Mouse (Mus musculus): ENCODE results near the gene Arhgef25. TPM values are rescaled to one million over a fixed set of nuclear protein-coding genes. Genes with fewer than 3 reads are reported as not detected.
A peak's percentile ranks its signal among the peaks of the same experiment; 100 is the strongest.
"Not testable (repeated sequence)": the region's sequence is repeated elsewhere in the genome, so short reads cannot be mapped to it uniquely, and the experiment has no call there.

Arhgef25 gene
- polyA plus RNA-seq, 1 experiment, result 5.6 TPM

DNA sequence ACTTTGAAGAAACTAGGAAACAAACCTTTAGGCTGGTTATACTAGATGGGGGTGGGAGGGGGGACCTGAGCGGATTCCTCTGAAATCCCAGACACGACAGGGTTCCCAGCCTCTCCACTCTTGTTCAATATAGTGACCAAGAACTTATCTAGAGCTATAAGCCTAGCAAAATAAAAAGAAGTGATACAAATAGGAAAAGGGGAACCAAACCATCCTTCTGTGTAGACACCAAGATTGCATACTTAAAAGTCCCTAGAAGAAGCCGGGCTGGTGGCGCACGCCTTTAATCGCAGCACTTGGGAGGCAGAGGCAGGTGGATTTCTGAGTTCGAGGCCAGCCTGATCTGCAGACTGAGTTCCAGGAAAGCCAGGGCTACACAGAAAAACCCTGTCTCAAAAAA lies 36.6 kb downstream of the Arhgef25 start:
- no peaks in the 10 kb centered on the region for H3K27me3 ChIP-seq (ENCODE audit: control insufficient read depth, insufficient read depth, low read length)
- no peaks in the 10 kb centered on the region for H3K36me3 ChIP-seq (ENCODE audit: control insufficient read depth, insufficient read depth, low read length)
- no peak for TF ChIP-seq CTCF (IDR thresholded peaks at IDR 0.05; ENCODE audit: borderline replicate concordance, control insufficient read depth, extremely low read depth, insufficient read depth, low read length, poor library complexity)
- TF ChIP-seq POLR2A (IDR thresholded peaks at IDR 0.05; ENCODE audit: control insufficient read depth, extremely low read depth, insufficient read depth, low read length, poor library complexity), result no peak
- DNase-seq, result no peak
- WGBS, result 97% methylated on average over 7 of the region's 7 CpGs
- H3K4me3 ChIP-seq (ENCODE audit: control insufficient read depth, insufficient read depth, low read length), result no peak overlapping the region
- no peak overlapping the region for H3K27ac ChIP-seq (ENCODE audit: control insufficient read depth, insufficient read depth, low read length)
- peaks cover 6% of the 10 kb centered on the region; the same call in 1 of the 2 replicates for H3K4me1 ChIP-seq (replicated peaks; ENCODE audit: control insufficient read depth, insufficient read depth, low read length)

DNA sequence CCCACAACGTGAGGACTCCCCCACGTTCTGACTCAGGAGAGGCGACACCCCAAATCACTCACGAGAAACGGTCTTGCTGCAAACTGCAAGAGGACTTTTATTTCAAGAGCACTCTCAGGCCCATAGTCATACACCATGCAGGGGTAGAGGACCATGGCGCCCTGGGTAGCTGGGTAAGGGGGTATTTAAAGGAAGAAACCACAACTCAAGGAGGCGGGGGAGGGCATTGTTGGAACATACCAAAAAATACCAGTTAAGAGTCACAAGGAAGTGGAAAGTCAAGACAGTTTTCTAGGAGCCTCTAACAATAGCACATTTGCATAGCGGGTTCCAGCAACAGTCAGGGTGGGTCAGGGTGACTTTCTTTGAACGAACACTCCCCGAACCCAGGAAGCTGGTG lies 37.3 kb downstream of the Arhgef25 start:
- not testable (repeated sequence) for H3K4me1 ChIP-seq (replicated peaks; ENCODE audit: control insufficient read depth, insufficient read depth, low read length); H3K36me3 ChIP-seq (ENCODE audit: control insufficient read depth, insufficient read depth, low read length); DNase-seq; H3K27me3 ChIP-seq (ENCODE audit: control insufficient read depth, insufficient read depth, low read length); H3K4me3 ChIP-seq (ENCODE audit: control insufficient read depth, insufficient read depth, low read length); H3K27ac ChIP-seq (ENCODE audit: control insufficient read depth, insufficient read depth, low read length)
- WGBS, result 94% methylated on average over 10 of the region's 10 CpGs

DNA sequence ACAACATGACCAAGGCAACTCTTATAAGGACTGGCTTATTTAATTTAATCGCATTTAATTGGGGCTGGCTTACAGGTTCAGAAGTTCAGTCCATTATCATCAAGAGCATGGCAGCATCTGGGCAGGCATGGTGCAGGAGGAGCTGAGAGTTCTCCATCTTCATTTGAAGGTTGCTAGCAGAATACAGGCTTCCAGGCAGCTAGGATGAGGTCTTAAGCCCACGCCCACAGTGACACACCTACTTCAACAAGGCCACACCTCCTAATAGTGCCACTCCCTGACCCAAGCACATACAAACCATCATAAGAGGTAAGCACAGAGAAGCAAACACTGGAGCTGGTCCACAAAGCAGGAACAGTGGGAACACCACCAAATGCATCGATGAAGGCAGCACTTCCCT lies 38.6 kb downstream of the Arhgef25 start:
- not testable (repeated sequence) for H3K27ac ChIP-seq (ENCODE audit: control insufficient read depth, insufficient read depth, low read length)

DNA sequence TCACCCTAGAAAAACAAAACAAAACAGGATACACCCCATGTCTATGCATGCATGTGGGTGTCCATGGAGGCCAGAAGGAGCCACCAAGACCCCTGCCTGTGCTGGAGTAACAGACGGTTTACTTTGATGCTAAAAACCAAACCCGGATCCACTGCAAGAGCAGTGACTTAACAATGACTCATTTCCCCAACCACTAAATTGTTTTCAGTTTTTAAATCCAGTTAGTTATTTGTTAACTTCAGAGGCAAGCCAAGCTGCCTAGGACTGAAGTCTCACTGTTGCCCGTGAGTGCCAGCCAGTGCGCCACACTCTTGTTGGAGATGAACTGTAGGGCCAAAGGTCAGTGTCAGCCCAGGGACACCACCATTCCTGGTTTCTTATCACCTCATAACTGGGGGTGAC lies 39.4 kb downstream of the Arhgef25 start:
- DNase-seq, result no peak
- TF ChIP-seq POLR2A (IDR thresholded peaks at IDR 0.05; ENCODE audit: control insufficient read depth, extremely low read depth, insufficient read depth, low read length, poor library complexity), result no peak
- Histone ChIP-seq H3K4me1 (replicated peaks; ENCODE audit: control insufficient read depth, insufficient read depth, low read length) (peaks cover 6% of the 10 kb centered on the region), H3K36me3 (ENCODE audit: control insufficient read depth, insufficient read depth, low read length) (no peaks in the 10 kb centered on the region), H3K4me3 (ENCODE audit: control insufficient read depth, insufficient read depth, low read length) (no peak overlapping the region), H3K27me3 (ENCODE audit: control insufficient read depth, insufficient read depth, low read length) (no peaks in the 10 kb centered on the region), H3K27ac (ENCODE audit: control insufficient read depth, insufficient read depth, low read length) (peak overlapping the region; percentile 4)
- 57% methylated on average over 4 of the region's 4 CpGs for WGBS

More for the DNA sequence above, 38.6 kb downstream of the Arhgef25 start:
- DNase-seq; H3K4me1 ChIP-seq (replicated peaks; ENCODE audit: control insufficient read depth, insufficient read depth, low read length); H3K4me3 ChIP-seq (ENCODE audit: control insufficient read depth, insufficient read depth, low read length); H3K27me3 ChIP-seq (ENCODE audit: control insufficient read depth, insufficient read depth, low read length); H3K36me3 ChIP-seq (ENCODE audit: control insufficient read depth, insufficient read depth, low read length): not testable (repeated sequence)
- 95% methylated on average over 3 of the region's 3 CpGs for WGBS

DNA sequence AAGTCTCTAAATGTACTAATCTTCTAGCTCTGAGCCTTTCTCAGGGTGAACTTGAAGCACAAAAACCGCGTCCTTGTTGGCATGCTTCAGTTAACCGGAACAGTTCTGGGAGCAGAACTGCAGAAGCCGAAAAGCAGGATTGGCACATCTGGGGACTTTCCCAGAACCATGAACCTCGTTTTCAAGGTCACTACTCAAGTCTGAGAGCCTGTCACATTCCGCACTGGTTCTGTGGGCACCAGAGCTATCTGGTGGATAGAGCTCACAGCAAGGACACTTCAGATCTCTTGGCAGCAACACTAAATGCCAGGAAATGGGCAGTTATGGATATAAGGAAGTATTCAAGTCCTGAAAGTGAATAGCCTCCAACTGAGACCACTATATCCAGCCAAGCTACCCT lies 42.7 kb downstream of the Arhgef25 start:
- DNase-seq, result no peak
- 94% methylated on average over 6 of the region's 6 CpGs for WGBS
- peaks cover 21% of the 10 kb centered on the region for H3K4me1 ChIP-seq (replicated peaks; ENCODE audit: control insufficient read depth, insufficient read depth, low read length)
- no peaks in the 10 kb centered on the region for H3K36me3 ChIP-seq (ENCODE audit: control insufficient read depth, insufficient read depth, low read length)
- H3K27ac ChIP-seq (ENCODE audit: control insufficient read depth, insufficient read depth, low read length), result no peak overlapping the region
- H3K27me3 ChIP-seq (ENCODE audit: control insufficient read depth, insufficient read depth, low read length), result no peaks in the 10 kb centered on the region
- TF ChIP-seq CTCF (IDR thresholded peaks at IDR 0.05; ENCODE audit: borderline replicate concordance, control insufficient read depth, extremely low read depth, insufficient read depth, low read length, poor library complexity) (no peak), POLR2A (IDR thresholded peaks at IDR 0.05; ENCODE audit: control insufficient read depth, extremely low read depth, insufficient read depth, low read length, poor library complexity) (no peak)
- H3K4me3 ChIP-seq (ENCODE audit: control insufficient read depth, insufficient read depth, low read length), result no peak overlapping the region

DNA sequence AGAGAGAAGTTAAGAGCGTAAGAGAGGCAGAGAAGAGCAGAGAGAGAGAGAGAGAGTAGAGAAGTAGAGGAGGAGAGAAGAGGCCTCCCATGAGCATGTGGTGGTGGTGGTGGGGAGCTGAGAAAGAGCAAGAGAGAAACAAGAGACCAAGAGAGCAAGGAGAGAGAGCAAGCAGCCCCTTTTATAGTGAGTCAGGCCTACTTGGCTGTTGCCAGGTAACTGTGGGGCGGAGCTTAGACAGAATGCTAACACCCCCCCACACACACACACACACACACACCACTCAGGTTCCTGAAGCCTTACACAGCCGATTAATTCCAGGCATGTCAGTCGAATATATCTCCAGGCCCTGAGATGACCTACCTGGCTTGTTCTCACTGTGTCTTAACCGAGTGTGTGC lies 44.6 kb downstream of the Arhgef25 start:
- TF ChIP-seq CTCF (IDR thresholded peaks at IDR 0.05; ENCODE audit: borderline replicate concordance, control insufficient read depth, extremely low read depth, insufficient read depth, low read length, poor library complexity) (no peak), POLR2A (IDR thresholded peaks at IDR 0.05; ENCODE audit: control insufficient read depth, extremely low read depth, insufficient read depth, low read length, poor library complexity) (no peak)
- Histone ChIP-seq H3K27ac (ENCODE audit: control insufficient read depth, insufficient read depth, low read length) (no peak overlapping the region), H3K4me3 (ENCODE audit: control insufficient read depth, insufficient read depth, low read length) (no peak overlapping the region), H3K36me3 (ENCODE audit: control insufficient read depth, insufficient read depth, low read length) (no peaks in the 10 kb centered on the region), H3K27me3 (ENCODE audit: control insufficient read depth, insufficient read depth, low read length) (no peaks in the 10 kb centered on the region), H3K4me1 (replicated peaks; ENCODE audit: control insufficient read depth, insufficient read depth, low read length) (peaks cover 32% of the 10 kb centered on the region)
- 81% methylated on average over 5 of the region's 5 CpGs for WGBS
- DNase-seq, result no peak

DNA sequence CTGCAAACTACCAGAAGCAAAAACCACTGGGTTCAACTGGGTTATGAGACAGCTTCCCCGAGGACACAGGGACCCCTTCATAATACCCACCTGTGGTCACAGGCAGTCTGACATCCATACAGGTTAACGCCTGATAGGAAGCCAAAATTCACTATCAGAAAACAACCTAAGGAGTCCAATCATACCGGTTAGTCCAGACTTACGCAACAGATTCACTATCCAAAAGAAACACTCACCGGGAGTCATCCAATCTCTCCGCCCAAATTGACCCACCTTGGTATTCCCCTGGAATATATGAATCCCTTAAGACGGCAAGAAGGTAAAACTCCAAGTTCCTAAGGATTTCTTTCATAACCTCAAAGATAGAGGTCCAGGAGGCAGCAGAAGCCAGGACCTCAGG lies 45.3 kb downstream of the Arhgef25 start:
- Histone ChIP-seq H3K27ac (ENCODE audit: control insufficient read depth, insufficient read depth, low read length) (peak overlapping the region; percentile 67; the same call in 1 of the 2 replicates), H3K27me3 (ENCODE audit: control insufficient read depth, insufficient read depth, low read length) (no peaks in the 10 kb centered on the region)
- no peak for TF ChIP-seq POLR2A (IDR thresholded peaks at IDR 0.05; ENCODE audit: control insufficient read depth, extremely low read depth, insufficient read depth, low read length, poor library complexity)
- no peak for TF ChIP-seq CTCF (IDR thresholded peaks at IDR 0.05; ENCODE audit: borderline replicate concordance, control insufficient read depth, extremely low read depth, insufficient read depth, low read length, poor library complexity)

More for the DNA sequence above, 45.3 kb downstream of the Arhgef25 start:
- no peak for DNase-seq
- WGBS, result 90% methylated on average over 7 of the region's 7 CpGs
- H3K4me3 ChIP-seq (ENCODE audit: control insufficient read depth, insufficient read depth, low read length), result no peak overlapping the region
- H3K4me1 ChIP-seq (replicated peaks; ENCODE audit: control insufficient read depth, insufficient read depth, low read length), result peaks cover 32% of the 10 kb centered on the region
- no peaks in the 10 kb centered on the region for H3K36me3 ChIP-seq (ENCODE audit: control insufficient read depth, insufficient read depth, low read length)

Data from thymus, adult 2 months (tissue).